Mouse (Mus musculus) G1E (cell line): ENCODE results near the gene Pip5k1c.

Source experiments
- CTCF ChIP-seq: IDR thresholded peaks from 2 replicates; pipeline ENCODE4 v1.5.1; 2012; ENCODE audit warnings: low read depth, low read length, inconsistent platforms, mixed read lengths
- GATA1 ChIP-seq: IDR thresholded peaks from 2 replicates; pipeline ENCODE4 v1.6.1; 2012; ENCODE audit warnings: borderline replicate concordance, low read length, inconsistent platforms, mixed read lengths
- TAL1 ChIP-seq: conservative IDR thresholded peaks from 2 replicates; pipeline ENCODE4 v1.6.1; 2012; ENCODE audit warnings: low read depth, low read length, inconsistent platforms, mixed read lengths

- TF ChIP-seq TAL1 (no peak), GATA1 (no peak), CTCF (no peak)
Measured at GRCm38 (mm10) chr10:81356352-81356990, 63.7 kb downstream of the Pip5k1c start.
